Mouse (Mus musculus): ENCODE measurements at regions not wholly inside any gene's neighbourhood (a gene's known extent, or its start where the extent isn't known, plus 50 kb on each side); places are given as distances from the start of the nearest gene placed in this dataset.

DNA sequence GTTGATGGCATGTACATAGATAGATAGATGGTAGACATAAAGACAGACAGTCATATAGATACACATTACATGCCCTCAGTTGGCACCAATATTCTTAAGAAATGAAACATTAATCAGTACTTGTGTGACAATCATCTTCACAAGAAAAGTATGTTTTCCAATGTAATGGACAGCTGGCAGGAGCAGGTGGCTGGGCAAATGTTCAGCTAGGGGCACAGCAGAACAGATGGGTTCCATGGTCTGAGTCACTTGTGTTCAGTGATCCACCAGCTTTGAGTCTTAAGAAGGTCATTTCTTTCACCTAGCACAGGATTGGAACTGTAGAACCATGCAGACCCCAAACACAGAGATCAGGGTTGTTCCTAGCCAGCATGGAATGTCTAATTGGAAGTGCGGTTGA is 2631.2 kb upstream of the 5930422O12Rik start:
- no peak for DNase-seq (ENCODE audit: low read depth, low spot score)

DNA sequence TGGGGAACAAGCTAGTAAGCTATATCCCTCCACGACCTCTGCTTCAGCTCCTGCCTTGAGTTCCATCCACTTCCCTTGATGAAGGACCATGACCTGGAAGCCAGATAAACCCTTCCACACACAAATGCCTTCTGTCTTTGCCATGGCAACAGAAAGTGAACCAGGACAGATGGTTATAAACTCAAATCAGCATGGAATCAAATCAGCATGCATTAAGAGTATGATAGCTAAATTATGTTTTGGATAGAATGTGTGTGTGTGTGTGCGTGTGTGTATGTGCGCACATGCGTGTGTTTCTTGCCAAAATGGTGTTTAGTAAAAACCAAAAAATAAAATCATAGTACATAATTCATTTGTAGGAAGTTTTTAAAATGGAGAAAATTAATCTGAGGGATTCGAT is 2611.5 kb upstream of the 5930422O12Rik start:
- no peak for DNase-seq (ENCODE audit: low read depth, low spot score)

DNA sequence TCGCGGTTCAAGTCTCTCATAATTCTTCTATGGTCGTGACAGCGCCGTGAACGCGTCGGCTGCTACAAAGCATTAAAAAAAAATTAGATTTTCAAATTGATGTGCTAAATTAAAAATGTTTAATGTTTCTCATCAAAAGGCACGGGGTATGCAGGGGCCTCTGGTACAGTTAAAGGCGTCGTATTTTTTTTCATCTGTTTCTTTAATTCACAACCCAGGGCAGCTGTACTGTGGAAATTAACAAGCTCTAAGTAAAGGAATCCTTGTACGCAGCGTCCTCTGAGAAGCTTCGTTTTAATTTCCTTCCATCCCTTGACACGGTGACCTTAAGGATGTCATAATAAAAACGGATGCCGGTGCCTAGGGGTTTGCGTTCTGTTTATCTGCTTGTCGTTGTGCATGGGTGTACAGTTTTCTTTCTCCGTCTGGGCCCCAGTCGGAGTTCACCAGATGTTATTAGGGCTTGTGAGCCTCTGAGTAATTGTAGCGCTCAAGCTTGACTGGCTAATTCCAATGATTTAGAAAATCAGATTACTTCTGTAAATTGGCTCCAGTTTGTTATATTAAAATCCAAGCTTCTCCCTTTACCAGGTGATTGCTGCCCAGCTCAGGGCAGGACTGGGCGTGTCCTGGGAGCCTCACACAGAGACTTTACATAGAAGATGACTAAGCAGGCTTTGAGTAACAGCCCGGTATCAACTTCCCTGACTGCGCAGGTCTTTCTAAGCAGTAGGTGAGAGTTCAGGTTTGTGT is 2605.5 kb upstream of the 5930422O12Rik start:
- no peak for DNase-seq (ENCODE audit: low read depth, low spot score)

DNA sequence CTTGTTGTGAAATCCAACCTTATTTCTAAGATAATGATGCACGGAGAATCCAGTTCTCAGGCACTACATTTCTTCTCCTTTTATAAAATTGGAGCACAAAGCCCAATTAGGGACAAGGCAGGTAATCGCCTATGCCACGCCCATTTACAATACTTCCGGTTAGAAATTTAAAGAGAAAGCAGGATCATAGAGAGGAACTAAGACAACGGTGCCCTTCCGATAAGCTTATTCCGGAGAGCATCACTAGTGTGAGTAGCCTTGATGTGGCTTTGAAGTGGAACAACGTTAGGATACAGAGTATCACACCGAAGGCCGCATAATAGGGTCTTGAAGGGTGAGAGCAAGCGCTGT is 2604.9 kb upstream of the 5930422O12Rik start:
- DNase-seq (ENCODE audit: low read depth, low spot score), result no peak

DNA sequence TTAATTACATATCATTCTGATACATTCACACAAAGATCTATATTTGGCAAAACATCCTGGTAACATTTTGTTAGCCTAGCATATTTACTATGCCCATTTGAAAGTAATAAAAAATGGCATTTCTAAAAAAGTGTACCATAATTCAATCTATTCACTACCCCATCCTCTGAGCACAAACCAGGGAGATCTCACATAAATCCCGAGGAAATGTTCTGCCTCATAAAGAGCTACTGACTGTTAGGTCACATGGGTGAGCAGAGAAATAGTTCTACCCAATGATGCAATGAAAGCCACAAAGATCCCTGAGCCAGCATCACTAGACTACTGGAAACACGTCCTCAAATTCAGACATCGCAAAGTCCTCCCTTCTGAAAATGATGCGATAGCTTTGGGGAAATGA is 2602.5 kb upstream of the 5930422O12Rik start:
- no peak for DNase-seq (ENCODE audit: low read depth, low spot score)

DNA sequence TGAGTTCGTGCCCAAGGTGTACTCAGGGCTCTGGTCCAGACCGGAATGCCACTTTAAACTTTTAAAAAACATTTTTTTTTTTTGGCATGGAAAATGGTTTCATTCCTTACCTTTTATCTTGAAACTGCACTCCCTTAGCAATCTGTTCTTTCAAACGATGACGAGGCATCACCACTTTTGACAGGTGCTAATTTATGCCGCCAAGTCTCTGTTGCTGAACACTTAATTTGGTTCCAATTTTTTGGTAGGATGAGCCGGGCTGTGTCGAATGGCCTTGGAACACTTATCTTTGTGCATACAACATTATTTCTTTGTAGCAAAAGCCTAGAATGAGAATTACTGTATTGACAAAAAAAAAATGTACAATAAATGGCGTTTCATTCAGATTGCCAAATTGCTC is 2590.5 kb upstream of the 5930422O12Rik start:
- no peak for DNase-seq (ENCODE audit: low read depth, low spot score)

DNA sequence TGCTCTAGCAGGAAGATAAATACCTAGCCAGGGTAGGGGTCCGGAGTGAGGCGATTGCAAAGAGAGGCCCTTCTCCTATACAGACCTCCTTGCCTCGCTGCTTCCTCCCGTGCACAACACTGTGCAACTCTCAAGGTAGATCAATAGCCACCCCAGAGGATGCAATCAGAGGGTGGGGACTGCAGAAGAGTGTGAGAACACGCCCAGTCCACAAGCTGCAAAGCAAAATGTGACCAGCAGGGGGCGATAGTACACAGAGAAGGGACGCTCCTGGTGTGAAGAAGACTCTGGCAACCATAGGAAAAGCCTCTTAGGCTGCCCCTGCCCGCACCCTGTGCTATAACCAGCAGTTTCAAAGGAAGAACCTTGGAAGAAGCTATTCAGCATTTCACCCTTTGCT is 2588.4 kb upstream of the 5930422O12Rik start:
- DNase-seq (ENCODE audit: low read depth, low spot score), result peak; percentile 87

DNA sequence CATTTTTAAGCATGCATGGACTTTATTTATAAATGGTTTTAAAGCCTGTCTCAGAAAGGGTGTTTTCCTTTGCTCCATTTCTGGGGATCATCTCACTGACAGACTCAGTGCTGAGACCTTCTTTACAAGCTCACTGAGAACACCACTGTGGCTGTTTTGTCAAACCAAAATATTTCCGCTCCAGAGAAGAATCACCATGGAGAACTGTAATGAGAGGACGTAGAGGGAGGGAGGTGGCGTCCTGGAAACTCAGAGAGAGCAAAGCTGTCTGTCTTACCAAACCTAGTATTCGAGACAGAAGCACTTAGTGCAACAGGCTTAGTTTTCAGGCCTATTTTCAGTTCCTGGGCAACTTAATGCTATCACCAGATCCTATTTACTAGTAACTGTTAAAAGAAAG is 2565.5 kb upstream of the 5930422O12Rik start:
- no peak for DNase-seq (ENCODE audit: low read depth, low spot score)

DNA sequence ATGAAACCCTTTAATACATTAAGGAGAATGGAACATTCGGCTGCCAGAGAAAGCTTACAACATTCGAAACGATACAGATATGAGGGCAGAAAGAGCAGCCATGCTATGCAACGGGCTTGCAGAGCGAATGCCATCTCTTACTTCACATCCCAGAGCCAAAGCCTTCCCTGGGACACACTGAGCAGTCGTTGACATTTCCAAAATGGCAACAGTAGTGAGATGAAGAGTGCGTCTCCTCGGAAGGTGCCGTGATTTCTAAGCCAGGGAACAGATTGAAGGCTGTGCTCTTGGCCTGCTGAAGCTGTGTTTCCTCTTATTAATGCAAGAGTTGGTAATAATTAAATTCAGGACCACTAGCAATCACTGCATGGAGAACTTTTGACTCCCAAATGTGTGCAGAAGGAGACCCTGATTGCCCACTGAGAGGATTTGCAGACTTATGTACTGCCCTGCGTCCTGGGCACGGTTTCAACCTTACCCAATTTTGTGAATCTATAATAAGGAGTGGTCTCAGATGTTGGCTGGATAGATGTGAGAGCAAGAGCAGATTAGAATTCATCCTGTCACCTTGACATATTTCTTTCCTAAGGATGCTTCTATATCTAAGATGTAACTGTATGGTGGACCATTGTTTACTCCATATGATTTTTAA is 2522.3 kb upstream of the 5930422O12Rik start:
- DNase-seq (ENCODE audit: low read depth, low spot score), result no peak

DNA sequence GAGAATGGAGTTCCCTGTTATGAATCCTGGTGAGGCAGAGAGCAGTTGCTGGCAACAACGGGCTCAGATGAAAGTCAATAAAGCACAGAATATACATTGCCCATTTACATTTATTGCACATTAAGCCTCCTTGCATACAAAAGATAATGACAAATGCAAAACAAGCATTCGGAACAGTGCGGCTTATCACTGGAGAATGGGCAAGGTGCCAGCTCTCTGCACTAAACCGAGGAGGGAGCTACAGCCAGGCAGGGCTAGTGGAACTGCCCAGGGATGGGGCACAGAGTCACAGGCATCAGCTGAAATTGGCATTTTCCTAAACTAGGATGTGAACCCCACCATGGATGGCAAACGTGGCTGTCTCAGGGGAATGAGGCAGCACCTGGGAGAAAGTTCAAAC is 2514.8 kb upstream of the 5930422O12Rik start:
- DNase-seq (ENCODE audit: low read depth, low spot score), result no peak

DNA sequence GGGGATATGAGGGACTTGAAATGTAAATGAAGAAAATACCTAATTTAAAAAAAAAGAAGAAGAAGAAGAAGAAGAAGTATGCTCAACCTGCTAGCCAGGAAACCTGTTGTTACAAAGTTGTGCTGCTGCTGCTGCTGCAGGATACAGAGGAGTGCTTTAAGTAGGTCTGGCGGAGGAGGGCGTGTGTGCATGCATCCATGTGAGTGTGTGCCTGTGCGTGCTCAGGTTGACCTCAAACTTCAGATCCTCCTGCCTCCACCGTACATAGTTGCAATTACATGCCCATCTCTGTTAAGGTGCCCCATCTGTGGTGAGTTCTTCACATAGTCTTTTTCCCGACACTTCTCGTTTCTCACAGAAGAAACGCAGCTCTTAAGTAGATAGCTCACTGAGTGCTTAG is 2513.4 kb upstream of the 5930422O12Rik start:
- no peak for DNase-seq (ENCODE audit: low read depth, low spot score)

DNA sequence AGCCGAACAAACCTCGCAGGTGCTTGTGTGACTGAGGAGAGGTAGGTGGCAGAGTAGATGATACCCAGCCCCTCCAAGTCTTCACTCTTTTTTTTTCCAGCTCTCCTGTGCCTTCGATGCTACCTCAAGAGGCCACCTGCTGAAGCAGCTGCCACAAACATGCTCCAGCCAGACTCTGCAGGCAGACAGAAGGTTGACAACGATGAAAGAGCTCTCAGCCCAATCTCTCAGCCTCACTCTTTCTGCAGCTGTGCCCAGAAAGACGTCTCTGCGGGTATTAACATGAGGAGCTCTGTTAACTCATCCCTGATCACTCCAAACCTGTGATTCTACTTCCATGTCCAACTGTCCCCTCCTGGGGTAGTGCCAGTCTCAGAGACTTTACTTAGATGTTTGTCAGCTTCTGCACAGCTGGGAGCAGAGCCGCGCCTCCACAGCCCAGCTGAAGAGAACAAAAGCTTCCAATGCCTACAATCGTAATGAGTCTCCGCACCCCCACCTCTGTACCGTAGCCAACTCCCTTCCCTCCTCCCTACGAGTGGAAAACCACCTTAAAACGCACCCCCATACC is 2512.8 kb upstream of the 5930422O12Rik start:
- peak; percentile 30 for DNase-seq (ENCODE audit: low read depth, low spot score)

DNA sequence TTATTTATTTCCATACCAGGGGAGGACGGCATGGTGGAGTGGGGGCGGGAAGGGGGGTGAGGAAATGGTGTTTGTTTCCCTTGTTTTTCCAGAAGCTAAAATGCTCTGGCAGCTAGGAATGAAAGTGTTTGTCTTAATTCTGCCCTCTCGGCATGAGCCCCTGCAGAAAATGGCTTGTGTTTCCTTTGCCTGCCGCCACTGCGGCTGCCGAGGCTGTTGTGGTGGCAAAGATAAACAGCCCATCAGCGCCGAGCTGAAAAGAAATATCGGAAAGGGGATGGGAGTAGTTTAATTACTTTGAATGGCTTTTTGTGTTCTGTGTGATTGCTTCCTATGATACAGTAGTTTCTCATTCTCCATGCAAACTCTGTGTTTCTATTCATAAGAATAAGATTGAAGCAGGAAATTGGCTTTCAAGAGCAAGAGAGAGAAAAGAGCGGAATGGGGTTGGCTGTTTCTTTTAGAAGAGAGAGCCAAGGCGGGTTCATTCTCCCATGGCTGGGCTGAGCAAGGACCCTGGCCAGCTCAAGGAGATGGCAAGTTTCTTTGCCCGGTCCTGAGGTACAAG is 2512.2 kb upstream of the 5930422O12Rik start:
- DNase-seq (ENCODE audit: low read depth, low spot score), result peak; percentile 44

DNA sequence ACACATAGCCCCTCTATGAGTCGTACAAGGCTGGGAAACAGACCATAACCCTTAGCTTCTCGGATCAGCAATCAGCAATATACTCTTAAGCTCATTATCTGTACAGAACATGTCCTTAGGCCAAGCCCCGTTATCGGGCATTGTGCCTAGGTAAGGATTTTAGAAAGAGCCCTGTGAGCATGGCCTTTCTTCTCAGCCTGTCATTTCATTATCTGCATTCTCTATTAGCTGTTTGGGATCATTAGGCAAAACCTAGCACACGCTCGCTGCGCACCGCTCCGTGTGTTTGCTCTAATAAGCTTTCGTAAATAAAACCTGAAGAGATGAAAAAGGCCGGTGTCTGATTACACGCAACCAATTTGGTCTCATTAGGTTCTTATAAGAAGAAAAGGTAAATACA is 2507.1 kb upstream of the 5930422O12Rik start:
- DNase-seq (ENCODE audit: low read depth, low spot score), result no peak

DNA sequence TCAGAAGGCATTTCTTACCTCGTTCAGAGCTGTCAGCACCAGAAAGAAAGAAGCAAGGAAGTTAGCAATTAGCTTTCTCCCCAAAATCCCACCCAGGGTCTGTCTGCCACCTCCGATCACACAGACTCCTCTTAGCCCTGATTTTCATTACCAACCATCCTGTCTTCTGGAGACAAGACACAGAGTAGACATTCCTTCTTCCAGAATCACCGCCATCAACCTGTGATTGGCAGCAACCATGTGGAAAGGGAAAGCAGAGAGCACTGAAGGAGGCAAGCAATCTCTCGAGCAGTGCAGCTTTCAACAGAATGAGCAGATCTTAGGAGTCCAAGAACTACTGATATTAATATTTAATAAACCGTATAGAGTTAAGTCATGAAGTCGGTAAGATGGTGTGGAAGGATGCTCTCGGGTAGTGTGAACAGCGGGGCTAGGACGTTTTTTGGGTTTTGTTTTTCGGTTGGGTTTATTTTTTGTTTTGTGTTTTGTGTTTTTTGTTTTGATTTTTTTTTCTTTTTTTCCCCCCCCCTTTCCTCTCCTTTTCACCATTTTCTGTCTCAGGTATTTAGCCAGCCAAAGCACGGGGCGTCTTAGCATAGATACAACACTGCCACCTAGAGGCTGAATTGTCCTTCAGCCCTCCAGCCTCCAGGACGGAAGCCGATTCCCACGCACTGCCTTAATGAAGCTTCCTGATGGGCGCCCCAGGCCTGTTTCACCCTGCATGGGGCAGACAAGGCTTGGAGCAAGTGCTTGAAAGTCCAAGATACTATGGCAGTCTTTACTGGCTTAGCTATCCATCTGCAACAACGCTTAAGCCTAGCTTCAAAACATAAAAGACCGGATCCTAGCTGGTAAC is 2505.0 kb upstream of the 5930422O12Rik start:
- peak; percentile 83 for DNase-seq (ENCODE audit: low read depth, low spot score)

DNA sequence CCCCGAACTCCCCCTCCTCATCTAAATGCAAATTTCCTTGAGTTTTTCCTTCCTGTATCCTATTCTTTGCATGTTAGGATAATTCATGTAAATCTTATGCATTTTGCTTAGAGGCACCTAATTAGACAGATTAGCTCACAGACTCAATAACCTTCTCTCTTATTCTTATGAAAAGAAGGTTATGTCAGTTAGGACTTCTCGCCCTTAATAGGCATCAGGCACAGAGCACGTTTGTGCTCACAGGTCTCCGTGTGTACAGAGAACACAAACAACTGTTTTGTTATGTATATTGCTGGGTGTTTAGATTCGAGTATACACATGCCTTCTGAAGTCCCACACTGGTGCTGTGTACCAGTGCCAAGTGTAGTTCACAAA is 2504.4 kb upstream of the 5930422O12Rik start:
- DNase-seq (ENCODE audit: low read depth, low spot score), result no peak

DNA sequence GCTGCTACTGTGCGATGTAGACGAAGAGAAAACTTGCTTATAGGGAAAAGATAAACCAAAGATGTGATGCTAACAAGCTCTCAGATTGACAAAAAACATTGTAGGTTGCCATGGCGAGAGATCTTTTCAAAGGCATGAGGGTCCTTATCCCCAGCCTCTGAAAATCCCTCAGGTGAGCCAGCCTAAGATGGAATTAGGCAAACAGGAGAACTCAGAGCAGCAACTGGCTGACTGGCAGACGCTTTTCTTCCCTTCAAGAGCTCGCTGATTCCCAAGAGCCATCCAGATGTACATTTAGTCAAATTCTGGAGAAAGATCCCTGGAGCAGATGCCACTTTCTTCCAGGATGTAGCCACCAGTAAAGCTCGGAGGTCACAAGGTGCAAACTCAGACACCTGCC is 2503.9 kb upstream of the 5930422O12Rik start:
- no peak for DNase-seq (ENCODE audit: low read depth, low spot score)

DNA sequence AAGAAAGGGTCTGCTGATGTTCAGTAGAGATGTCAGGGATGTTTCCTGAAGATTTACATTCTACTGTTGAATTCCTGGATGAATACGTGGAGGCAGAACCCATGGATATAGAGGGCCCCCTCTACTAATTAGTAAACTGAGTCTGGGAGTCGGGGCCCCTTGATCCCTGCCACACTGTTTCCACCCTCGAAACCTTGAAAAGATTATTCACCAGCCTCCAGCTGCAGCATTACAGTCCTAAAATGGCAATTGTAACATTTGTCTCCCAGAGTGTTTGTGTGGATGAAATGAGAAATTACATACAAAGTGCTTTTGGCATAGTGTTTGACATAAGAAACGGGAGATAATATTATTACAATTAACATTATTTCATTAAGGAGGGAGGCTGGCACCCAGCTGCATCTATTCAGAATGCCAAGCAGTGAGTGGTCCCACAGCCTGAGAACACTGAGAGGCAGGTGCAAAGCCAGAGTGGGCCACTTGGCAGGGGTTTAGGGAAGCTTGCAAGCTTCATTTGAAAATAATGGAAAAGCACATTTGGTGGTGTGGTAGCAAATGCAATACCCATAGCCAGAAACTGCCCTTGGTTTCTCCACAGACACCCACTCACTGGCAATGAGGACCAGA is 2490.9 kb upstream of the 5930422O12Rik start:
- DNase-seq (ENCODE audit: low read depth, low spot score), result no peak

DNA sequence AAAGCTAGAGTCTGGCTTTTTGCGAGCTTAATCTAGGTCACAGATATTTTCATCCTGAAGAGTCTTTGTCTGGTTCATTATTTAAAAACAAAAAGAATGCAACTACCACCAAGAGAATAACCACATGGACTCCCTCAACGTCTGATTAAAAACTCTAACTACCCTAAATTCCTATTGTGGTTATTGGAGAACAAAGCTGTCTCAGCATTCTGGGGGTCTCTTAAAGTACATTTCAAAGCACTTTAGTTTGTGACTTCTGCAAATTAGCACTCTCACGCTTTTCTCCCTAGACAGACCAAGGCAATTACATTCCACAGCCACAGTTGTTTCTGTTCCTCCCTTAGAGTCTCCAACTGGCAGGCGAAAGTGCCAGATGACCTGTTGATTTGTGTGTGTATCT is 2487.6 kb upstream of the 5930422O12Rik start:
- no peak for DNase-seq (ENCODE audit: low read depth, low spot score)

DNA sequence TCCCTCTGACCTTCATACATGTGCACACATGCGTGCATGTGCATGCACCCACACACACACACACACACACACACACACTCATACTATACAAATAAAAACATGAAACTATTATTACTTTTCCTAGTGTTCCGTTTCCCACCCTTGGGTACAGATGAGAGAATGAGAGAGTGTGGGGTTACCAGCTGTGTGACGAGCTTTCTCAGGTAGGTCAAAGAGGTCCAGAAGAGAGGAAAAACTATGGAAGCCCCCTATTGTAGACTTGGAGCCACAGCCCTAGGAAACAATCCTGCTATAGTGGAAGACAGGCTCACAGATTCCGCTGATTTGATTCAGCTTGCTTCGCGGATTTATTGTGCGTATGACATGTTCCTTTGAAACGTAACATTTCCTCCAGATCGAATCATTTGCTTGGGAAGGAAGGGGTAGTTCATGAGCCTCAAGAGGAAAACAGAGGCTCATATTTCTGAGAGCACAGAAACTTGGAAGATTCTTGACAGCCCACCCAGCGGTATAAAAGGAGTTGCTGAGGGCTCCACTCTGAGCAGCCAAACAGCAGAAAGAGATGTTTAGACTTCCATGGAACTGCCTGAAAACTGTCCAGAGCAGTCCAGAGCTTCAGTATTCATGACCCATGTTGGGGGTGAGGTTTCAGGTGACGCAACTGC is 2486.9 kb upstream of the 5930422O12Rik start:
- no peak for DNase-seq (ENCODE audit: low read depth, low spot score)

All from ZHBTc4 (cell line).